Comparison of ENCODE assay signal across 7 mouse cellular contexts in genomic region chr8:121653340-121654019, GRCm38 (mm10). TPM values are rescaled to one million over a fixed set of nuclear protein-coding genes. Genes with fewer than 3 reads are reported as not detected.
A peak's percentile ranks its signal among the peaks of the same experiment; 100 is the strongest.
DNase-seq lines count a peak whose midpoint lies in the region; ATAC-seq and TF ChIP-seq lines count a peak whose summit lies in the region.

No protein-coding gene starts in this region.

- peaks cover 34% of the 10 kb centered on the region for H3K4me1 ChIP-seq in neural tube, embryonic 11.5 days (ENCODE audit: control insufficient read depth, insufficient read depth, low read length)
- peaks cover 32% of the 10 kb centered on the region for H3K4me1 ChIP-seq in embryonic facial prominence, embryonic 14.5 days (ENCODE audit: control insufficient read depth, insufficient read depth, low read length)
- peaks cover 19% of the 10 kb centered on the region for H3K4me1 ChIP-seq in intestine, postnatal 0 days (replicated peaks; ENCODE audit: control insufficient read depth, insufficient read depth, low read length)
- H3K4me1 ChIP-seq in midbrain, embryonic 10.5 days = peaks cover 57% of the 10 kb centered on the region

- peak overlapping the region; percentile 92 for H3K9ac ChIP-seq in neural tube, embryonic 11.5 days (ENCODE audit: low read length)
- H3K9ac ChIP-seq in embryonic facial prominence, embryonic 14.5 days (ENCODE audit: low read depth, low read length) = peak overlapping the region; percentile 87
- H3K9ac ChIP-seq in intestine, postnatal 0 days (ENCODE audit: low read depth, low read length) = peak overlapping the region; percentile 63

- TF ChIP-seq CTCF in intestine, postnatal 0 days (IDR thresholded peaks at IDR 0.05; ENCODE audit: low read depth) = no peak

- H3K27me3 ChIP-seq in neural tube, embryonic 11.5 days (ENCODE audit: control insufficient read depth, insufficient read depth, low read length) = no peaks in the 10 kb centered on the region
- no peaks in the 10 kb centered on the region for H3K27me3 ChIP-seq in embryonic facial prominence, embryonic 14.5 days (replicated peaks; ENCODE audit: control insufficient read depth, insufficient read depth, low read length)
- no peaks in the 10 kb centered on the region for H3K27me3 ChIP-seq in intestine, postnatal 0 days (replicated peaks; ENCODE audit: control insufficient read depth, insufficient read depth, low read length)
- peaks cover 5% of the 10 kb centered on the region for H3K27me3 ChIP-seq in midbrain, embryonic 10.5 days (ENCODE audit: low read depth, poor library complexity, severe bottlenecking)

- WGBS in neural tube, embryonic 11.5 days = 2% methylated on average over 31 of the region's 31 CpGs
- WGBS in embryonic facial prominence, embryonic 14.5 days = 1% methylated on average over 30 of the region's 31 CpGs
- 2% methylated on average over 31 of the region's 31 CpGs for WGBS in intestine, postnatal 0 days
- WGBS in midbrain, embryonic 10.5 days = 3% methylated on average over 31 of the region's 31 CpGs

- H3K4me3 ChIP-seq in neural tube, embryonic 11.5 days (ENCODE audit: low read depth, low read length) = peak overlapping the region; percentile 90
- H3K4me3 ChIP-seq in embryonic facial prominence, embryonic 14.5 days (ENCODE audit: low read depth, low read length) = peak overlapping the region; percentile 81
- peak overlapping the region; percentile 79 for H3K4me3 ChIP-seq in intestine, postnatal 0 days (ENCODE audit: low read depth, low read length)
- H3K4me3 ChIP-seq in midbrain, embryonic 10.5 days = peak overlapping the region; percentile 83

- no peak for ATAC-seq in neural tube, embryonic 11.5 days (ENCODE audit: insufficient read depth, low FRiP score, low TSS enrichment)
- ATAC-seq in embryonic facial prominence, embryonic 14.5 days (ENCODE audit: low read depth) = peak; percentile 16
- no peak for ATAC-seq in intestine, postnatal 0 days

- peak overlapping the region; percentile 95 for H3K27ac ChIP-seq in neural tube, embryonic 11.5 days (ENCODE audit: low read depth, low read length)
- peak overlapping the region; percentile 95 for H3K27ac ChIP-seq in embryonic facial prominence, embryonic 14.5 days (replicated peaks; ENCODE audit: low read depth, low read length)
- H3K27ac ChIP-seq in intestine, postnatal 0 days (ENCODE audit: low read depth, low read length) = peak overlapping the region; percentile 95
- peak overlapping the region; percentile 97 for H3K27ac ChIP-seq in midbrain, embryonic 10.5 days (replicated peaks)

- H3K9me3 ChIP-seq in neural tube, embryonic 11.5 days (ENCODE audit: control insufficient read depth, low read length) = no peaks in the 10 kb centered on the region
- no peaks in the 10 kb centered on the region for H3K9me3 ChIP-seq in embryonic facial prominence, embryonic 14.5 days (ENCODE audit: control insufficient read depth, low read length)
- no peaks in the 10 kb centered on the region for H3K9me3 ChIP-seq in intestine, postnatal 0 days (ENCODE audit: control insufficient read depth)
- no peaks in the 10 kb centered on the region for H3K9me3 ChIP-seq in midbrain, embryonic 10.5 days (replicated peaks)

- no peak for DNase-seq in neural tube, embryonic 11.5 days (ENCODE audit: low spot score)
- DNase-seq in neural tube, embryonic 10.5 days (ENCODE audit: extremely low spot score, low spot score) = no peak
- DNase-seq in embryonic facial prominence, embryonic 14.5 days (ENCODE audit: low spot score) = peak; percentile 66
- DNase-seq in midbrain, embryonic 10.5 days (ENCODE audit: low spot score) = no peak
- DNase-seq in B cell, adult 2 months = no peak
- DNase-seq in thymus, adult 18-20 months = no peak

- H3K36me3 ChIP-seq in neural tube, embryonic 11.5 days (ENCODE audit: control insufficient read depth, insufficient read depth, low read length) = no peaks in the 10 kb centered on the region
- H3K36me3 ChIP-seq in embryonic facial prominence, embryonic 14.5 days (ENCODE audit: control insufficient read depth, insufficient read depth, low read length) = 0 out of 2 replicates have a peak, but pooled peaks cover 8% of the 10 kb centered on the region
- no peaks in the 10 kb centered on the region for H3K36me3 ChIP-seq in intestine, postnatal 0 days (ENCODE audit: control insufficient read depth, insufficient read depth)
- H3K36me3 ChIP-seq in midbrain, embryonic 10.5 days = peaks cover 15% of the 10 kb centered on the region

- peak overlapping the region; percentile 69 for H3K4me2 ChIP-seq in neural tube, embryonic 11.5 days (ENCODE audit: low read depth)
- H3K4me2 ChIP-seq in embryonic facial prominence, embryonic 14.5 days (ENCODE audit: low read depth, low read length) = peak overlapping the region; percentile 92
- peak overlapping the region; percentile 94 for H3K4me2 ChIP-seq in intestine, postnatal 0 days (replicated peaks; ENCODE audit: low read depth)

RNA-seq across cellular contexts. Expression of gene Zcchc14, which starts 0.8 kb away (rescaled TPM):
- 21.3 and 23.3 TPM in 2 replicates for polyA plus RNA-seq in neural tube, embryonic 11.5 days (2014; fragmentation: Nextera tagmentation; extraction: Ambion mirVana)
- polyA plus RNA-seq in embryonic facial prominence, embryonic 14.5 days (2014; fragmentation: Nextera tagmentation; extraction: Ambion mirVana) = 21.3 and 23.0 TPM in 2 replicates
- polyA plus RNA-seq in intestine, postnatal 0 days (2015; fragmentation: Nextera tagmentation; extraction: Ambion mirVana) = 6.9 and 8.3 TPM in 2 replicates
- polyA plus RNA-seq in midbrain, embryonic 10.5 days (2016; fragmentation: Nextera tagmentation; extraction: Ambion mirVana) = 14.9 and 18.6 TPM in 2 replicates
